10 mouse cellular contexts compared by ENCODE assay signal in genomic region chr13:45960311-45960965, GRCm38 (mm10). TPM values are rescaled to one million over a fixed set of nuclear protein-coding genes. Genes with fewer than 3 reads are reported as not detected.
DNase-seq lines count a peak whose midpoint lies in the region; ATAC-seq and TF ChIP-seq lines count a peak whose summit lies in the region.
"Had no signal": no experiment of that assay in that cellular context is flagged by ENCODE, and none has a peak within 500 bp of the region (broad histone marks: within the 10 kb centered on the region; RNA-seq: fewer than 3 reads in every experiment).

No protein-coding gene starts in this region.

- no peak for TF ChIP-seq CTCF in midbrain, postnatal 0 days (IDR thresholded peaks at IDR 0.05)
- TF ChIP-seq CTCF in hindbrain, postnatal 0 days (IDR thresholded peaks at IDR 0.05; ENCODE audit: low read depth): no peak
- TF ChIP-seq CTCF in small intestine, adult 2 months (IDR thresholded peaks at IDR 0.05; ENCODE audit: extremely low read depth, insufficient read length, insufficient replicate concordance, low read depth, low read length): no peak

- WGBS in heart, embryonic 14.5 days: 37% methylated on average over 14 of the region's 14 CpGs
- 40% methylated on average over 14 of the region's 14 CpGs for WGBS in midbrain, embryonic 12.5 days
- WGBS in midbrain, postnatal 0 days: 39% methylated on average over 14 of the region's 14 CpGs
- 42% methylated on average over 14 of the region's 14 CpGs for WGBS in hindbrain, postnatal 0 days
- WGBS in small intestine, adult 2 months: 50% methylated on average over 14 of the region's 14 CpGs

- no peak for TF ChIP-seq POLR2A in small intestine, adult 2 months (IDR thresholded peaks at IDR 0.05; ENCODE audit: low read depth, low read length)

- H3K4me2 ChIP-seq in heart, embryonic 14.5 days (ENCODE audit: low read length): peak overlapping the region; percentile 7; the same call in 1 of the 2 replicates
- H3K4me2 ChIP-seq in midbrain, embryonic 12.5 days (replicated peaks): peak overlapping the region; percentile 17; the same call in 1 of the 2 replicates
- no peak overlapping the region for H3K4me2 ChIP-seq in midbrain, postnatal 0 days (ENCODE audit: low read depth, low read length, poor library complexity, severe bottlenecking)
- 0 out of 2 replicates have a peak overlapping the region, but pooled peaks have one; percentile 6 for H3K4me2 ChIP-seq in hindbrain, postnatal 0 days (ENCODE audit: low read depth, low read length)

- peak overlapping the region in 1 of 2 experiments; percentile 29; a peak in 1 of 4 replicates for H3K27ac ChIP-seq in heart, embryonic 14.5 days (replicated peaks in 1 of 2; ENCODE audit: control insufficient read depth in 1 of 2, insufficient read depth in 1 of 2, low read depth in 2 of 2, low read length in 2 of 2)
- no peak overlapping the region for H3K27ac ChIP-seq in midbrain, embryonic 12.5 days (replicated peaks)
- no peak overlapping the region for H3K27ac ChIP-seq in midbrain, postnatal 0 days (ENCODE audit: low read depth, low read length)
- 0 out of 2 replicates have a peak overlapping the region, but pooled peaks have one; percentile 7 for H3K27ac ChIP-seq in hindbrain, postnatal 0 days
- H3K27ac ChIP-seq in small intestine, adult 2 months (ENCODE audit: insufficient read depth, low read depth, low read length): peak overlapping the region; percentile 12; the same call in 1 of the 2 replicates

- H3K27me3 ChIP-seq in heart, embryonic 14.5 days (ENCODE audit: control insufficient read depth, insufficient read depth, low read length): no peaks in the 10 kb centered on the region
- H3K27me3 ChIP-seq in midbrain, embryonic 12.5 days: peaks cover 4% of the 10 kb centered on the region; the same call in 1 of the 2 replicates
- no peaks in the 10 kb centered on the region for H3K27me3 ChIP-seq in midbrain, postnatal 0 days (ENCODE audit: insufficient read depth, low read length)
- no peaks in the 10 kb centered on the region for H3K27me3 ChIP-seq in hindbrain, postnatal 0 days (ENCODE audit: insufficient read depth, low read length)
- no peaks in the 10 kb centered on the region for H3K27me3 ChIP-seq in small intestine, adult 2 months (ENCODE audit: control insufficient read depth, insufficient read depth, low read length)

- H3K9me3 ChIP-seq in heart, embryonic 14.5 days (ENCODE audit: control insufficient read depth, low read length): no peaks in the 10 kb centered on the region
- no peaks in the 10 kb centered on the region for H3K9me3 ChIP-seq in midbrain, embryonic 12.5 days
- H3K9me3 ChIP-seq in midbrain, postnatal 0 days (ENCODE audit: low read length): no peaks in the 10 kb centered on the region
- no peaks in the 10 kb centered on the region for H3K9me3 ChIP-seq in hindbrain, postnatal 0 days (ENCODE audit: low read length)

- peak overlapping the region; percentile 23; the same call in 1 of the 2 replicates for H3K9ac ChIP-seq in heart, embryonic 14.5 days (ENCODE audit: low read length)
- H3K9ac ChIP-seq in midbrain, embryonic 12.5 days (replicated peaks): no peak overlapping the region
- H3K9ac ChIP-seq in midbrain, postnatal 0 days (replicated peaks; ENCODE audit: low read length, poor library complexity, severe bottlenecking): no peak overlapping the region
- H3K9ac ChIP-seq in hindbrain, postnatal 0 days (replicated peaks; ENCODE audit: low read length): no peak overlapping the region

- no peak overlapping the region for H3K4me3 ChIP-seq in heart, embryonic 14.5 days (ENCODE audit: control insufficient read depth in 1 of 2, insufficient read depth in 1 of 2, low read depth in 1 of 2, low read length in 2 of 2)
- H3K4me3 ChIP-seq in midbrain, embryonic 12.5 days: no peak overlapping the region
- no peak overlapping the region for H3K4me3 ChIP-seq in midbrain, postnatal 0 days (ENCODE audit: low read depth, low read length)
- no peak overlapping the region for H3K4me3 ChIP-seq in hindbrain, postnatal 0 days (ENCODE audit: low read length)
- no peak overlapping the region for H3K4me3 ChIP-seq in small intestine, adult 2 months (ENCODE audit: low read depth, low read length)
- H3K4me3 ChIP-seq: erythroblast, embryonic 14.5 days had no signal

- H3K36me3 ChIP-seq in heart, embryonic 14.5 days (ENCODE audit: control insufficient read depth, insufficient read depth, low read length): peaks cover 3% of the 10 kb centered on the region; the same call in 1 of the 2 replicates
- no peaks in the 10 kb centered on the region for H3K36me3 ChIP-seq in midbrain, embryonic 12.5 days
- H3K36me3 ChIP-seq in midbrain, postnatal 0 days (ENCODE audit: insufficient read depth, low read length): no peaks in the 10 kb centered on the region
- no peaks in the 10 kb centered on the region for H3K36me3 ChIP-seq in hindbrain, postnatal 0 days (ENCODE audit: insufficient read depth, low read length)
- no peaks in the 10 kb centered on the region for H3K36me3 ChIP-seq in small intestine, adult 2 months (ENCODE audit: control insufficient read depth, insufficient read depth, low read length)

- DNase-seq in heart, adult 8-10 months (ENCODE audit: low spot score): no peak
- no peak for DNase-seq in midbrain, postnatal 0 days (ENCODE audit: low spot score)
- no peak for DNase-seq in hindbrain, postnatal 0 days (ENCODE audit: low spot score)
- DNase-seq in frontal cortex, postnatal 14 days (ENCODE audit: low spot score in 2 of 2): no peak
- DNase-seq: cerebellum, adult 8-10 months; thymus, postnatal 25 days had no signal

- H3K4me1 ChIP-seq in heart, embryonic 14.5 days (ENCODE audit: control insufficient read depth in 2 of 2, insufficient read depth in 2 of 2, low read length in 2 of 2): peaks cover 3 to 31% of the 10 kb centered on the region in 2 experiments; a peak in 3 of 4 replicates
- peaks cover 37% of the 10 kb centered on the region for H3K4me1 ChIP-seq in midbrain, embryonic 12.5 days
- H3K4me1 ChIP-seq in midbrain, postnatal 0 days (ENCODE audit: insufficient read depth, low read length): no peaks in the 10 kb centered on the region
- 0 out of 2 replicates have a peak, but pooled peaks cover 13% of the 10 kb centered on the region for H3K4me1 ChIP-seq in hindbrain, postnatal 0 days (ENCODE audit: insufficient read depth, low read length)
- H3K4me1 ChIP-seq in small intestine, adult 2 months (ENCODE audit: control insufficient read depth, insufficient read depth, insufficient read length, low read length): peaks cover 24% of the 10 kb centered on the region

- no peak for ATAC-seq in heart, embryonic 14.5 days (ENCODE audit: insufficient number of reproducible peaks, insufficient read depth, low FRiP score, low read depth)
- no peak for ATAC-seq in midbrain, embryonic 12.5 days (ENCODE audit: low FRiP score, low read depth)
- ATAC-seq in midbrain, postnatal 0 days (ENCODE audit: low FRiP score): no peak
- no peak for ATAC-seq in hindbrain, postnatal 0 days

RNA-seq across cellular contexts. Expression of gene Atxn1, which starts 4.4 kb away (rescaled TPM):
- polyA plus RNA-seq in heart, embryonic 14.5 days (2014; fragmentation: Nextera tagmentation; extraction: Ambion mirVana): 6.8 and 7.4 TPM in 2 replicates
- total RNA-seq in heart, adult 8-10 months (2022): 10 to 100 TPM; 33.5 to 37.8 (median 35.8) TPM
- 4.2 and 4.9 TPM in 2 replicates for polyA plus RNA-seq in midbrain, embryonic 12.5 days (2016; fragmentation: Nextera tagmentation; extraction: Ambion mirVana)
- total RNA-seq in midbrain, postnatal 0 days (2014; rRNA removed): 26.6 and 31.4 TPM in 2 replicates
- 9.3 and 12.0 TPM in 2 replicates for polyA plus RNA-seq in midbrain, postnatal 0 days (2015; fragmentation: Nextera tagmentation; extraction: Ambion mirVana)
- total RNA-seq in hindbrain, postnatal 0 days (2014; rRNA removed): 32.0 and 44.6 TPM in 2 replicates
- polyA plus RNA-seq in hindbrain, postnatal 0 days (2015; fragmentation: Nextera tagmentation; extraction: Ambion mirVana): 8.6 and 9.3 TPM in 2 replicates
- polyA plus RNA-seq in small intestine, adult 2 months (2012; rRNA removed): 9.2 and 34.9 TPM in 2 replicates

Comparison
In these comparisons a context has a peak if more than half of its experiments do, and no peak if none do; other contexts are left out.
1. H3K27ac ChIP-seq: peak in hindbrain, postnatal 0 days (single experiment) and small intestine, adult 2 months (single experiment); none in midbrain, embryonic 12.5 days (single experiment) and midbrain, postnatal 0 days (single experiment).